Mouse (Mus musculus) large intestine, adult 2 months (tissue): ENCODE results near the gene Cldn18. TPM values are rescaled to one million over a fixed set of nuclear protein-coding genes. Genes with fewer than 3 reads are reported as not detected.

Experiments
- DNase-seq: peaks from one replicate; pipeline ENCODE4 v3.0.0-alpha.2; 2012; ENCODE audit warnings: low read depth, low spot score
- WGBS: fragments of 180-500 bp; shearing (Covaris S2); methylation state at CpG from one replicate; pipeline ENCODE4 v1.1.7; 2018; 5-methylcytosine and 5-hydroxymethylcytosine counted together
- polyA plus RNA-seq: library from polyadenylated mRNA; depleted of rRNA; stranded (reverse); fragments of >200 nt; gene quantifications from 2 replicates; pipeline ENCODE4 v1.2.3, GENCODE M21; 2012; rRNA removed

Cldn18 gene
- polyA plus RNA-seq, 1 experiment, result 0.10 TPM

- 90% methylated on average over 5 of the region's 5 CpGs for WGBS
- no peak for DNase-seq
Observed at GRCm38 (mm10) chr9:99689796-99690195, 27.3 kb downstream of the Cldn18 start.

- WGBS, result 63% methylated on average over 5 of the region's 5 CpGs
- DNase-seq, result no peak
Observed at GRCm38 (mm10) chr9:99685536-99686231, 31.4 kb downstream of the Cldn18 start.

- no peak for DNase-seq
- WGBS, result 55% methylated on average over 5 of the region's 5 CpGs
Observed at GRCm38 (mm10) chr9:99685061-99685521, 32.0 kb downstream of the Cldn18 start.

GRCm38 (mm10) chr9:99681980-99682570 lies 35.0 kb downstream of the Cldn18 start:
- 78% methylated on average over 21 of the region's 21 CpGs for WGBS
- no peak for DNase-seq

- no peak for DNase-seq
Observed at GRCm38 (mm10) chr9:99675714-99676113, 41.4 kb downstream of the Cldn18 start.

GRCm38 (mm10) chr9:99671603-99672002 lies 45.5 kb downstream of the Cldn18 start:
- DNase-seq, result no peak
- WGBS, result 33% methylated on average over 2 of the region's 2 CpGs

More at GRCm38 (mm10) chr9:99675714-99676113, 41.4 kb downstream of the Cldn18 start:
- 67% methylated on average over 3 of the region's 3 CpGs for WGBS

GRCm38 (mm10) chr9:99667596-99667995 lies 49.5 kb downstream of the Cldn18 start:
- WGBS, result 71% methylated on average over 8 of the region's 8 CpGs
- DNase-seq, result no peak

GRCm38 (mm10) chr9:99662887-99663286 lies 54.2 kb downstream of the Cldn18 start:
- 83% methylated on average over 10 of the region's 10 CpGs for WGBS
- no peak for DNase-seq

GRCm38 (mm10) chr9:99662406-99662805 lies 54.7 kb downstream of the Cldn18 start:
- peak; percentile 55 for DNase-seq
- WGBS, result 13% methylated on average over 7 of the region's 7 CpGs

- peak; percentile 31 for DNase-seq
- 39% methylated on average over 16 of the region's 16 CpGs for WGBS
Observed at GRCm38 (mm10) chr9:99661606-99662166, 55.4 kb downstream of the Cldn18 start.

GRCm38 (mm10) chr9:99660756-99661155 lies 56.3 kb downstream of the Cldn18 start:
- 79% methylated on average over 10 of the region's 10 CpGs for WGBS
- DNase-seq, result no peak

GRCm38 (mm10) chr9:99646102-99646501 lies 71.0 kb downstream of the Cldn18 start:
- 76% methylated on average over 6 of the region's 6 CpGs for WGBS
- no peak for DNase-seq

GRCm38 (mm10) chr9:99645416-99645815 lies 71.7 kb downstream of the Cldn18 start:
- DNase-seq, result no peak
- 83% methylated on average over 6 of the region's 6 CpGs for WGBS

- DNase-seq, result no peak
- WGBS, result 46% methylated on average over 5 of the region's 5 CpGs
Observed at GRCm38 (mm10) chr9:99639957-99640356, 77.1 kb downstream of the Cldn18 start.

Other genes with a start within 250 kb of the Cldn18 start
- 10.6 and 15.4 TPM in 2 replicates for gene Armc8, start 148.4 kb downstream of the Cldn18 start, polyA plus RNA-seq
- gene Dbr1, start 141.5 kb downstream of the Cldn18 start, polyA plus RNA-seq, result 6.0 and 9.3 TPM in 2 replicates
- gene A4gnt, start 104.8 kb downstream of the Cldn18 start, polyA plus RNA-seq, result 2.0 and 3.0 TPM in 2 replicates
- gene Dzip1l, start 87.8 kb downstream of the Cldn18 start, polyA plus RNA-seq, result 0.66 and 0.84 TPM in 2 replicates
- not detected in 2 replicates for gene Sox14, start 158.9 kb upstream of the Cldn18 start, polyA plus RNA-seq